Mouse (Mus musculus) midbrain, embryonic 11.5 days (tissue): ENCODE results near the gene B430305J03Rik. TPM values are rescaled to one million over a fixed set of nuclear protein-coding genes. Genes with fewer than 3 reads are reported as not detected.

Experiments used
- ATAC-seq: fragments of 200-750 bp; cut with Nextera tagmentation; 2 replicates; pipeline ENCODE4 v1.8.0; 2017; ENCODE audit warnings: moderate TSS enrichment, moderate library complexity; ENCODE audit not compliant: low FRiP score
- DNase-seq: peaks from one replicate; pipeline ENCODE4 v3.0.0; 2015; ENCODE audit warnings: low spot score; ENCODE audit errors: missing footprints
- H3K27ac ChIP-seq: fragments of 300-500 bp; sonication (generic); 2 replicates; pipeline ENCODE4 v1.5.1; 2014; ENCODE audit warnings: low read depth, low read length
- H3K27me3 ChIP-seq: fragments of 300-500 bp; sonication (generic); 2 replicates; pipeline ENCODE4 v1.6.1; 2014; ENCODE audit warnings: mild to moderate bottlenecking, low read length, moderate library complexity, mixed read lengths; ENCODE audit not compliant: control insufficient read depth, insufficient read depth
- H3K36me3 ChIP-seq: fragments of 300-500 bp; sonication (generic); 2 replicates; pipeline ENCODE4 v1.6.1; 2014; ENCODE audit warnings: mild to moderate bottlenecking, low read length, moderate library complexity, mixed read lengths; ENCODE audit not compliant: control insufficient read depth, insufficient read depth
- H3K4me1 ChIP-seq: fragments of 300-500 bp; sonication (generic); 2 replicates; pipeline ENCODE4 v1.6.1; 2014; ENCODE audit warnings: low read length; ENCODE audit not compliant: control insufficient read depth, insufficient read depth
- H3K4me2 ChIP-seq: fragments of 300-500 bp; sonication (generic); 2 replicates; pipeline ENCODE4 v1.6.1; 2014; ENCODE audit warnings: mild to moderate bottlenecking, moderate library complexity
- H3K4me3 ChIP-seq: fragments of 300-500 bp; sonication (generic); 2 replicates; pipeline ENCODE4 v1.5.1; 2014; ENCODE audit warnings: low read depth, low read length
- H3K9ac ChIP-seq: fragments of 300-500 bp; sonication (generic); 2 replicates; pipeline ENCODE4 v1.6.1; 2014; ENCODE audit warnings: low read length
- H3K9me3 ChIP-seq: fragments of 300-500 bp; sonication (generic); 2 replicates; pipeline ENCODE4 v1.6.1; 2016; ENCODE audit warnings: low read length; ENCODE audit not compliant: control insufficient read depth
- WGBS: fragments of 180-500 bp; shearing (Covaris S2); extraction: QIAGEN DNeasy Blood & Tissue Kit; methylation state at CpG from one replicate; pipeline ENCODE4 v1.1.7; 2014; 5-methylcytosine and 5-hydroxymethylcytosine counted together
- polyA plus RNA-seq: library from polyadenylated mRNA; unstranded; fragments of >200 nt; fragmentation: Nextera tagmentation; extraction: Ambion mirVana; gene quantifications from 2 replicates; pipeline ENCODE4 v1.2.1, GENCODE M21; 2014

Gene B430305J03Rik
- polyA plus RNA-seq, 1 experiment from 2014 or later, result not detected

- Histone ChIP-seq H3K4me2 (no peak within 1 kb of the TSS; the same call in 1 of the 2 replicates), H3K36me3 (no peaks in the 10 kb centered on the region), H3K4me3 (no peak within 1 kb of the TSS)
These were observed 4.4 kb downstream of the B430305J03Rik start, which contains the start of gene Rap2b for GRCm38 (mm10) chr3:61361338-61361737. Gene Rap2b (plus strand): TSS chr3:61361638.

GRCm38 (mm10) chr3:61358756-61359293 is 6.9 kb downstream of the B430305J03Rik start:
- 72% methylated on average over 7 of the region's 7 CpGs for WGBS
- H3K27ac ChIP-seq, result no peak overlapping the region
- ATAC-seq (no peak), DNase-seq (no peak)
- no peaks in the 10 kb centered on the region for H3K9me3 ChIP-seq
- H3K9ac ChIP-seq, result no peak overlapping the region
- H3K27me3 ChIP-seq, result no peaks in the 10 kb centered on the region
- H3K4me3 ChIP-seq, result no peak overlapping the region
- H3K4me2 ChIP-seq, result no peak overlapping the region
- no peaks in the 10 kb centered on the region for H3K4me1 ChIP-seq
- no peaks in the 10 kb centered on the region for H3K36me3 ChIP-seq

More at GRCm38 (mm10) chr3:61361338-61361737, 4.4 kb downstream of the B430305J03Rik start, which contains the start of gene Rap2b:
- DNase-seq, result no peak
- H3K27ac ChIP-seq, result no peak within 1 kb of the TSS
- H3K9me3 ChIP-seq, result no peaks in the 10 kb centered on the region
- no peak within 1 kb of the TSS for H3K9ac ChIP-seq
- ATAC-seq, result no peak
- H3K4me1 ChIP-seq, result no peaks in the 10 kb centered on the region
- WGBS, result 82% methylated on average over 1 of the region's 1 CpGs
- H3K27me3 ChIP-seq, result no peaks in the 10 kb centered on the region

GRCm38 (mm10) chr3:61358107-61358506 is 7.6 kb downstream of the B430305J03Rik start:
- 79% methylated on average over 6 of the region's 6 CpGs for WGBS
- DNase-seq (no peak), ATAC-seq (no peak)
- Histone ChIP-seq H3K9ac (no peak overlapping the region), H3K36me3 (no peaks in the 10 kb centered on the region), H3K27ac (no peak overlapping the region), H3K27me3 (no peaks in the 10 kb centered on the region), H3K4me2 (no peak overlapping the region), H3K9me3 (no peaks in the 10 kb centered on the region), H3K4me1 (no peaks in the 10 kb centered on the region), H3K4me3 (no peak overlapping the region)

GRCm38 (mm10) chr3:61355464-61355863 is 10.3 kb downstream of the B430305J03Rik start:
- Histone ChIP-seq H3K9ac (no peak overlapping the region), H3K36me3 (no peaks in the 10 kb centered on the region), H3K4me2 (no peak overlapping the region), H3K4me1 (no peaks in the 10 kb centered on the region), H3K27me3 (no peaks in the 10 kb centered on the region), H3K27ac (no peak overlapping the region), H3K9me3 (no peaks in the 10 kb centered on the region), H3K4me3 (no peak overlapping the region)
- ATAC-seq, result no peak
- WGBS, result 46% methylated on average over 1 of the region's 1 CpGs
- DNase-seq, result no peak

- Histone ChIP-seq H3K36me3 (no peaks in the 10 kb centered on the region), H3K27ac (no peak overlapping the region), H3K4me1 (no peaks in the 10 kb centered on the region), H3K4me3 (no peak overlapping the region), H3K9me3 (no peaks in the 10 kb centered on the region), H3K4me2 (no peak overlapping the region), H3K9ac (no peak overlapping the region), H3K27me3 (no peaks in the 10 kb centered on the region)
- 76% methylated on average over 1 of the region's 1 CpGs for WGBS
- ATAC-seq (no peak), DNase-seq (no peak)
These were observed 16.3 kb downstream of the B430305J03Rik start for GRCm38 (mm10) chr3:61349433-61349832.

DNA sequence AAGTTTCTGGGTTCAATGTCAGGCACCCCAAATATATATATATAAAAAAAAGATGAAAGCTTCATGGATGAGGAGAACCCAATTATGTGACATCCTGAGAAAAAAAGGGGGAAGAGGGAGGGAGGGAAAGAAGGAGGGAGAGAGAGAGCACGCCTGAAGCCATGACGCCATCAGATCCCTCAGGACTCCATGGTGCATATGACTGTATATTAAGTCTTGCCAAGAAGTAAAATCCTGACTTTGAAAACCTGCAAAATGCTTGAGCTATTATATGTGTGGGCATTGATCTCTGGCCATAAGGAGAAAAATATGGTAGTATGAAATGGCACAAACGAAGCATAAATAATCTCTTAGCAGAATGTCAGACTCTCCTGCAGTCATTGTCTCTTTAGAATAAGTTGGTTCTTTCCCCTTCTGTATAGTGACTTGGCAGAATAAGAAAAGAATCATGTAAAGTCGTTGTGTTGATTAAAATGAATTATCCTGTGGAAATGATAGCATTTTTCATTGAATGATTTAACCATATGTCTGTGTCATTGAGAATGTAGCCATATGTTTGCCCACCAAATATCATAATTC is 17.6 kb downstream of the B430305J03Rik start:
- WGBS, result 88% methylated on average over 4 of the region's 4 CpGs
- DNase-seq (no peak), ATAC-seq (no peak)
- Histone ChIP-seq H3K4me3 (no peak overlapping the region), H3K27ac (no peak overlapping the region), H3K4me1 (no peaks in the 10 kb centered on the region), H3K27me3 (no peaks in the 10 kb centered on the region), H3K4me2 (no peak overlapping the region), H3K9me3 (no peaks in the 10 kb centered on the region), H3K36me3 (no peaks in the 10 kb centered on the region), H3K9ac (no peak overlapping the region)

DNA sequence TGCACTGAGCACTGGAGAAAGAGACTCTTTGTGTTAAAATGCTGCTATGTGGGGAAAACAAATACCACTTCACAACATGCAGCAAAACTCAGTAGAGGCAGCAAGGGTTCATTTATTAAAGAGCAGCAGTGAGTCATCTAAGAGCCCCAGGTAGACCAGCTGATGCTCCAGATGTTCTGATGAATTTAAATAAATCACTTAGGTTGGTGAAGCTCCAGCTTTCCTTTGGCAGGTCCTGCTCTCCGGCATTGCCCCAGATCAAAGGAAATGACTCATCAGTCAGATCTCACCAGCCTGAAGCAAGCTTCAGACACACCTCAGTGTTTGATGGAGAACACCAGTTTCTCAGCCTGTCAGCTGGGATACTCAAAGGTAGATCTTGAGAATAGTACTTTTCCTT is 20.1 kb downstream of the B430305J03Rik start:
- Histone ChIP-seq H3K27ac (no peak overlapping the region), H3K27me3 (no peaks in the 10 kb centered on the region), H3K9ac (no peak overlapping the region), H3K4me3 (no peak overlapping the region), H3K36me3 (no peaks in the 10 kb centered on the region), H3K9me3 (no peaks in the 10 kb centered on the region), H3K4me2 (no peak overlapping the region), H3K4me1 (no peaks in the 10 kb centered on the region)
- WGBS, result 54% methylated on average over 1 of the region's 1 CpGs
- DNase-seq, result no peak
- no peak for ATAC-seq

- no peaks in the 10 kb centered on the region for H3K36me3 ChIP-seq
These were observed 21.7 kb downstream of the B430305J03Rik start for GRCm38 (mm10) chr3:61344031-61344430.

DNA sequence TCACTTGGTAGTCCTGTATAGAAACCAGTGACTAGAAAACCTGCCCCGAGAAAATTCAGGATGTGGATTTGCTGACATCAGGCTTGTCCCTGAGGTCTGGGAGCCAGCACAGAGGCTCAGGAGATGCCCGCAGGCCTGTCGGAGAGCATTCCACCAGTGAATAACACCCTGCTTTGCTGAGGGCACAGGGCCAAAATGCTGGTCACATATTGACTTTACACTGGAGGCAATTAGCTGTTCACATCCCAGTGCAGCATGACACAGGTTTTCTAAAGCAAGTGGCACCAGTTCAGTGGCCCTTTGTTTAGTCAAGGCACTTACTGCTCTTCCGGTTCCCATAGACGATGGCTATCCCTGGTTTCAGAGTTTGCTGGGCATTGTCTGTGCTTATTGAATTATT is 25.4 kb downstream of the B430305J03Rik start:
- WGBS, result 86% methylated on average over 5 of the region's 5 CpGs
- DNase-seq (no peak), ATAC-seq (no peak)
- no peaks in the 10 kb centered on the region for H3K36me3 ChIP-seq
- no peak overlapping the region for H3K4me3 ChIP-seq
- H3K4me1 ChIP-seq, result no peaks in the 10 kb centered on the region
- H3K27me3 ChIP-seq, result no peaks in the 10 kb centered on the region
- no peaks in the 10 kb centered on the region for H3K9me3 ChIP-seq
- no peak overlapping the region for H3K27ac ChIP-seq
- H3K9ac ChIP-seq, result no peak overlapping the region
- H3K4me2 ChIP-seq, result no peak overlapping the region

More at GRCm38 (mm10) chr3:61344031-61344430, 21.7 kb downstream of the B430305J03Rik start:
- WGBS, result 85% methylated on average over 7 of the region's 7 CpGs
- ATAC-seq, result no peak
- no peak overlapping the region for H3K4me2 ChIP-seq
- DNase-seq, result no peak
- H3K27ac ChIP-seq, result no peak overlapping the region
- no peaks in the 10 kb centered on the region for H3K9me3 ChIP-seq
- no peak overlapping the region for H3K9ac ChIP-seq
- H3K4me3 ChIP-seq, result no peak overlapping the region
- H3K27me3 ChIP-seq, result no peaks in the 10 kb centered on the region
- no peaks in the 10 kb centered on the region for H3K4me1 ChIP-seq
